Mouse (Mus musculus): ENCODE results near the gene Mymk.
A peak's percentile ranks its signal among the peaks of the same experiment; 100 is the strongest.

The Mymk gene

GRCm38 (mm10) chr2:27079152-27079584 lies 7.2 kb upstream of the Mymk start, which contains the start of gene Adamtsl2:
Gene Adamtsl2 (plus strand): TSS chr2:27079379.
- DNase-seq (ENCODE audit: low spot score in 2 of 2): peak; percentile 68 to 72

DNA sequence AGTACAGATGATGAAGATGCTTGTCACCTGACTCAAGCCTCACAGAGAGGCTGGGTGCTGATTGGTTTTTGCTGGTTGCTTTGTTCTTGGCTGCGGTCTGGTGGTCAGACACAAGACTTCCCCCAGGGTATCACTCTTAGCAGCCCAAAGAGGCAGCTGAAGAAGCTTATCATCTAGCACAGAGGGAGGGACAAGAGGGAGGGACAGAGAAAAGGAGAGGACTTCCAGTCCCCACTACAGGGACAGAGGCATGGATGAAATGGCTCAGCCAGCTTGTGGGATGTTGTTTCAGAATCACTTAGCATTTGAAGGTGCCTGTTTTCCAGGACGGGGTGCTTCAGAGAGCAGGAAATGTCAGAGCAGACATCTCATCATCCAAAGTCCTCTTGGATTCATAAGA lies 6.3 kb upstream of the Mymk start:
- DNase-seq (ENCODE audit: low spot score in 2 of 2): no peak

DNA sequence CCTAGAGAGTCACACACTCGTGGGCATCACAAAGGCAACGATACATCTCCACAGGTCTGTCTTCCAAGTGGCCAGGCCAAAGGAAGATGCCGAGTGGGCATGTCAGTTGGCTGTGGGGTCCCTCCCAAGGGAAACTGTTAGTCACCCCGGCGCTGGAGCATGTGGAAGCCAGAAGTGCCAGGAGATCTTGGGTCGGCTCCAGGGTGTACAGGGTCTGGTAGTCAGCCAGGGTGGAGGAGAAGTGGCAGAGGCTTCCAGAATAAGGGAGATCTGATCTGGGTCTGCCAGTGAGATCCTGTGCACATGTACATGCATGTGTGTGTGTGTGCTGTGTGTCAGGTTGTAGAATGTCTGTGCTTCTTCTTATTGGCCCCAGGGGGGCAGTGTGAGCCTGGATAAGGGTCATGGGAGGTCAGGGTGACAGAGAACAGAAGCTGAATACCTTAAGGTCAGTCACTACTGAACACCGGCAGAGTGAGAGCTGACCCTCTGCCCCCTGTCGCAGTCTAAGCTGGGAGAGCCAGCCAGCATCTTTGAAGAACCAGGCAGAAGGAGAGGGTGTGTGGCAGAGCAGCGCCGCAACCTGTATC lies 5.8 kb upstream of the Mymk start:
- peak in 1 of 2 experiments; percentile 17 for DNase-seq (ENCODE audit: low spot score in 2 of 2)

DNA sequence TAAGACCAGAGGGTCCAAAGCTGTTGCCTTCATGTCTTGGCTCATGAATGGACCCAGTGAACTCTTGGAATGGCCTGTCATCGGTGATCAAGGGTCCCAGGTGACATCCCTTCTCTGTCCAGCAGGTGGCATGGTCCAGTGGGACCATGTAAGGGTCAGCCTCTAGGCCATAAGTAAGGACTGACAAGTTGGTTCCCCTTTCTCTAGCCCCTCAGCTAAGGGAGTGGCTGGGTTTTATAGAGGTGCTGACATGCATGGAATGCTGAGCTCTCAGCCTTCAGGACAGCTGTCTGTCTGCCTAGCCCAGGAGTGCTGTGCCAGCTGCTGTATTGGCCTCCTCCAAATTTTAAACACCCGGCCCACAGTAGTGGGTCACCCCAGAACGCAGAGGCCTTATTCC lies 3.5 kb upstream of the Mymk start:
- DNase-seq (ENCODE audit: low spot score in 2 of 2): peak in 1 of 2 experiments; percentile 17

GRCm38 (mm10) chr2:27074804-27075203 lies 2.8 kb upstream of the Mymk start:
- DNase-seq (ENCODE audit: low spot score in 2 of 2): peak in 1 of 2 experiments; percentile 5

DNA sequence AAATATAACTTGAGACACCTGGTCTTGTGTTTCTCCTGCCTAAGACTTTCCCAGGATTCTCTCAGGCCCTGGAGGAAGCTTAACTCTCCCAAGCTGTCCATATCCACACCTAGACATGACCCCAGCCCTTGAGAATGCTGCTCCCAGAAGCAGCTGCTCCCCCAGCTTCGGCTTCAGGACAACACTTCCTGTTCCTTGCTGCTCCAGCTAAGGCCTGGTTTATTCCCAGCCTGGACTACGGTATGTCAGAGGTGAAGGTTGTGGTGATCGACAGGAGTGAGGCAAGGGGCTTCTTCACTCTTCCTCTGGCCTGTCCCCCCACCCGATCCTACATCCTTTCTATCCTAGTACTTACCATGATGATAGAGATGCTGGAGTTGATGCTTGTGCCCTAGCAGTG lies 1.4 kb upstream of the Mymk start:
- DNase-seq (ENCODE audit: low spot score in 2 of 2): no peak

DNA sequence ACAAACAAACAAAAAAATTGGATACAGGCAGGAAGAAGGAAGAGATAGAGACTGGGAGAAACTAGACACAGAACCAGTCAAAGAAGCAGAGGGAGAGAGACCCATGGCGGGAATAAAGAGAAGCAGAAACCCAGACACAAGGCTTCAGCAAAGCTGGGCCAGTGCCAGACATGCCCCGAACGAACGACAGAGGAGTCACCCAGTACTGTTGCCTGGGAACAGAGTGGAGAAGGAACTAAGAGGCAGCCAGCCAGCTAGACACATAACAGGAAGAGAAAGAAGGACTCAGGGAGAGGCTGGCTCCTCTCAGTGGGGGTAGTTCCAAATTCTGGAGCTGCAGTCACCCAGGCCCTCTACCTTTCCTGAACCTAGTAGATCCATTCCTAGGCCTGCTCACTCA lies 842 bp downstream of the Mymk start:
- DNase-seq (ENCODE audit: low spot score in 2 of 2): peak; percentile 84 to 89

GRCm38 (mm10) chr2:27070247-27070813 lies 1.6 kb downstream of the Mymk start:
- no peak for DNase-seq (ENCODE audit: low spot score in 2 of 2)

DNA sequence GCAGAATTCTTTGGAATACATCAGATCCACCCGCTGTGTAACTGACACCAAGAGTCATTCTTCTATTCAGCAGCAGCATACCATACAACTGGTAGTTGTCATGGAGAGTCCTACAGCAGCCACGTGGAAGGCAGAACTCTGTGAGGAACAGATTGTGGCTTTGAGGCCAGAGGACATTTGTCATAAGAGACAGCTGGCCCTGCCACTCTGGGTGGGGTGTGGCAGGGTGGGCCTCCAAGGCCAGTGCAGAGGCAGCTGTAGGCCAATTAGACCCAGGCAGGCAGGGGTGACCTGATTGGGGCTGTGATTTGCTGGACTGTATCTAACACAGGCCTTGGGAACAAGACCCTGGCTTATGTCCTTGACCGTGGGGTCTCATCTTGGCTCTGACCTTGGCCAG lies 2.3 kb downstream of the Mymk start:
- no peak for DNase-seq (ENCODE audit: low spot score in 2 of 2)

DNA sequence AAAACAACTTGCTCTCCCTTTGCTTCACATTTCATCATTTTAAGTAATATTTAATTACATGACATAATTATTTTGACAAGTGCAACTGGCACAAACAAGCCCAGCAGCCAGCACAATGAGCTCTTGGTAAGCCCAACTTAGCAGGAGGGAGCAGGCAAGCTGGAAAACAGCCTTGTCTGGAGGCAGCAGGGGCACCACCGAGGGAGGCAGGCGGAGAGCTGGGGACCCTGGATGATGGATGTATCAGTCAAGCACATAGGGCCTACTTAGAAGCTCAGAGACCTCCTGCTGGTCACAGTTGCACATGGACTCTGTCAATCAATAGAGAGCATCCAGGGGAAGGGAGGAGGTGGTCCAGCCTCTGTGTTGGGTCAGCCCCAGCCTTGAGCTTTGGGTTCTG lies 4.0 kb downstream of the Mymk start:
- DNase-seq (ENCODE audit: low spot score in 2 of 2): no peak

GRCm38 (mm10) chr2:27067124-27067523 lies 4.9 kb downstream of the Mymk start:
- DNase-seq (ENCODE audit: low spot score in 2 of 2): no peak

DNA sequence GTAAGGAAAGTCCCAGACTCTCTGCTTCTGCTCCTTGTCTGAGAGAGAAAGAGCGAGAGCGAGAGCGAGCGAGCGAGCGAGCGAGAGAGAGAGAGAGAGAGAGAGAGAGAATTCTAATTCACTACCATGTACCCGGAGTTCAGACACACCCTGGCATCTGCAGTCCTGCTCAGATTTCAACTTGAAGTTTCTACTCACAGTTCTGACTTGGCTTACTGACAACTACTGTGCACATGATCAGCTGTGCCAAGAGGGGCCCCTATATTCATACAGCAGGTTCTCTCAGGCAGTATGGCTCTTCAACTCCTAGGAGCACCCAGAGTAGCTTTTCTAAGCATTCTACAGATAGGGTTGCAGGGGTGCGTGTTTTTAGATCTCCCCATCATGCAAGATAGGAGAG lies 12.8 kb downstream of the Mymk start:
- no peak for DNase-seq (ENCODE audit: low spot score in 2 of 2)

- DNase-seq (ENCODE audit: low spot score in 2 of 2): no peak
Observed at GRCm38 (mm10) chr2:27058751-27059150, 13.2 kb downstream of the Mymk start.

DNA sequence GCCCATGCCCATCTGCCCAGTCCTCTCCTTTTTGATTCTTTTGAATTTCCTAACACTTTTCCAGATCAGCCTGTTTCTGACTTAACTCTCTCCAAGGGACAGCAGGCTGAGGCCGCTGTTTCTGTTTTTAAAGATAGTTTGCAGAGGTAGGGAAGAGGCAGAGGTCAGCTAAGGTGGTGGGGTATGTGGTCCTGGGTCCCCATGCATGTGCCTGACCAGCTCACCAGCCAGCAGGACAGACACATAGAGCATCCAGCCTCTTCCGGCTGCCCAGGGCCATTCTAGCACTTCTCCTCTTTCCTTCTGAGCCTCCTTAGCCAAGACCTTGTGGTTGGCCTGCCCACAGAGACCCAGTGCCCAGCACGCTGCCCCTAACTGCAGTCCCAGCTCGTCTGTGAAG lies 13.7 kb downstream of the Mymk start:
- no peak for DNase-seq (ENCODE audit: low spot score in 2 of 2)

GRCm38 (mm10) chr2:27049408-27049807 lies 22.6 kb downstream of the Mymk start:
- no peak for DNase-seq (ENCODE audit: low spot score in 2 of 2)

GRCm38 (mm10) chr2:27045979-27046770 lies 25.8 kb downstream of the Mymk start:
- peak in 1 of 2 experiments; percentile 49 for DNase-seq (ENCODE audit: low spot score in 2 of 2)

DNA sequence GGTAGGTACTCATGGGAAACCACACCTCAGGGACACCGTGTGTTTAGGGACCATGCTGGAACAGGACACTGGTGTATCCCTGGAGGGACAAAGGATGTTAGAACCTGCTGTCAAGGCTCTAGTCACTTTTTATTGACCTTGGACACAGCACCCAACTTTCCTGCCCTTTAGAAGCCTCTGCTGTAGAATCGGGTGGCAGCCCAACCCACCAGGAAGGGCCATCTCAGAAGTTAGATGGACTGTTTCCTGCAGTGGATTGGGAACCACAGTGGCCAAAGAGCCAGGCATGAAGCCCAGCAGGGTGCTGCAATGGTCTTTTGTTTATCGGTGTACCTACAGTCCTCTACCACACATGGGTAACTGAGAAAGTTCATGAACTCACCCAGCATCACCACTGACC lies 27.3 kb downstream of the Mymk start:
- DNase-seq (ENCODE audit: low spot score in 2 of 2): no peak

GRCm38 (mm10) chr2:27044166-27044565 lies 27.8 kb downstream of the Mymk start:
- no peak for DNase-seq (ENCODE audit: low spot score in 2 of 2)

GRCm38 (mm10) chr2:27043461-27043860 lies 28.5 kb downstream of the Mymk start:
- DNase-seq (ENCODE audit: low spot score in 2 of 2): peak; percentile 73 to 86

DNA sequence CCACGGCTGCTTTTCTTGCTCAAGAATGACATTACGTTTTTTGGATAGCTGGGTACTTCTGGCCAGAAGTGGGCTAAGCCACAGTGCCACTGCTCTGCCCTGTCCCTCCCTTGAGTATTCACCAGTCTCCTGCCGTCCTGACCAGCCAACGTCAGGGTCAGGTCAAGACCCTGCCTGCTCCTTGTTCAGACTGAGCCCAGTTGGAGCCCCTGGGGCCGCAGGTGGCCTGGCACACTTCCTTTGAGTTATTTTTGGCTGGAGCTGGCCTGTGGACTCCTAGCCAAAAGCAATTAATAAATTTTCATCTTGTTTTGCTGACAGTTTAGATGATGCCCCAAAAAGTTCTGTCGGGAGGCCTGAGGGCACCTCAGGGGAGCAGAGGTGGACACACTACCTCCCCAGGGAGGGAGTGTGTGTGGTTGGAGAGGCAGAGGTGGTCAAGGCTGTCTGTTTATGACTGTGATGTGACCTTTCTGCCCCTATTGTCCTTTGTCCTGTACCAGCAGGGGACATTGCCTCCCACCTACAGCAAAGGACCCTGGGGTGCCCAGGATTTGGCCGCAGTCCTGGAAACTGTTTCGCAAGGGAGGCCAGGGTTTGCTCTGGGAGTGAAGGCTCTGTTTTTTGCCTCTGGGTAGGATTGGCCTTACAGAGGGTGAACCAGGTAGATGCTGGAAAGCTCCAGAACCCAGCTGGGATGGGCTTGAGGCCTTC lies 29.7 kb downstream of the Mymk start:
- no peak for DNase-seq (ENCODE audit: low spot score in 2 of 2)

- DNase-seq (ENCODE audit: low spot score in 2 of 2): no peak
Observed at GRCm38 (mm10) chr2:27039286-27039685, 32.7 kb downstream of the Mymk start.

DNA sequence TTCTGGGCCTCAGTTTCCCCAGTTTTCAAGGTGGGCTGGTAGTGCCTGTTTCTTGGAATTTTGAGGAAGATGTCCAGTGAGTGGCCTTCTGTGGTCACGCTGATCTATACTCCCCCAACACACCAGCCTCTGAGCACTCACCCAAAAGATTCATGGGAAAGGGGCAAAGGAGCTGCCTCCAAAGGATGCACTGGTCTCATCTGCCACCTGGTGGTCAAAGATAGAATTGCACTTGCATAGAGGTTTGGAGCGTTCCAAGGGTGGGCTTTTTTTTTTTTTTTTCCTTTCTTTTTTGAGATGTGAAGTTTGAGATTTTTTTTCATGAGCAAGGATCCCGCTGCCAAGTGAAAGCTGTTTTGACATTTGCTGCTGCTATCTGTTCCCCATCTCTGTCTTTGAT lies 33.4 kb downstream of the Mymk start:
- peak in 1 of 2 experiments; percentile 71 for DNase-seq (ENCODE audit: low spot score in 2 of 2)
